Mouse (Mus musculus) CH12.LX (cell line): Measurements from ENCODE around the gene 3110009E18Rik. TPM values are rescaled to one million over a fixed set of nuclear protein-coding genes. Genes with fewer than 3 reads are reported as not detected.

ENCODE experiments used
- DNase-seq: peaks from one replicate; pipeline ENCODE4 v3.0.0-alpha.2; 2013; ENCODE audit errors: extremely low read depth
- H3K27ac ChIP-seq: 2 replicates; pipeline ENCODE4 v1.5.1; 2012; ENCODE audit warnings: low read depth, mild to moderate bottlenecking, control low read depth, moderate library complexity; ENCODE audit not compliant: insufficient read depth
- H3K27me3 ChIP-seq: replicated peaks from 2 replicates; pipeline ENCODE3; 2012; ENCODE audit warnings: inconsistent platforms
- H3K36me3 ChIP-seq, 2 experiments: replicated peaks in 1 of 2; 2 replicates each; pipeline versions ENCODE3 to v1.6.1; 2012; ENCODE audit warnings: inconsistent platforms in 1 of 2, low read length in 1 of 2, mild to moderate bottlenecking in 1 of 2, mixed read lengths in 1 of 2, moderate library complexity in 1 of 2; ENCODE audit not compliant: control insufficient read depth in 1 of 2, insufficient read depth in 1 of 2
- H3K4me1 ChIP-seq, 2 experiments: 2 replicates each; pipeline ENCODE4 v1.6.1; 2012; ENCODE audit warnings: inconsistent platforms in 1 of 2, moderate library complexity in 1 of 2; ENCODE audit not compliant: insufficient read depth in 2 of 2, control insufficient read depth in 1 of 2
- H3K4me2 ChIP-seq: 2 replicates; pipeline ENCODE4 v1.6.1; 2012; ENCODE audit warnings: low read depth, mild to moderate bottlenecking, control low read depth; ENCODE audit not compliant: poor library complexity, insufficient read depth, severe bottlenecking
- H3K4me3 ChIP-seq, 3 experiments: fragments of 150-350 bp in 1 of 3; sonication (generic) in 1 of 3; replicated peaks in 1 of 3; 2 replicates each; pipeline versions ENCODE3 to v1.5.1; 2011 to 2012; ENCODE audit warnings: low read depth in 2 of 3, low read length in 2 of 3, mild to moderate bottlenecking in 2 of 3, moderate library complexity in 2 of 3, control low read depth in 1 of 3, improper control_type of control experiment in 1 of 3, inconsistent platforms in 1 of 3, mixed read lengths in 1 of 3; ENCODE audit not compliant: poor library complexity in 1 of 3
- H3K79me2 ChIP-seq: replicated peaks from 2 replicates; pipeline ENCODE4 v1.6.1; 2012; ENCODE audit warnings: mild to moderate bottlenecking, moderate library complexity; ENCODE audit not compliant: control insufficient read depth, poor library complexity, insufficient read depth, severe bottlenecking; ENCODE audit errors: extremely low read depth
- H3K9ac ChIP-seq: 2 replicates; pipeline ENCODE4 v1.6.1; 2012; ENCODE audit warnings: low read depth, mild to moderate bottlenecking, control low read depth, moderate library complexity; ENCODE audit not compliant: insufficient read depth
- H3K9me3 ChIP-seq: replicated peaks from 2 replicates; pipeline ENCODE3; 2012; ENCODE audit warnings: low read length, inconsistent platforms, mixed read lengths
- BHLHE40 ChIP-seq: IDR thresholded peaks from 2 replicates; pipeline ENCODE4 v1.6.1; 2011; ENCODE audit warnings: mild to moderate bottlenecking, low read depth, low read length, improper control_type of control experiment
- ELF1 ChIP-seq: IDR thresholded peaks from 2 replicates; pipeline ENCODE4 v1.6.1; 2014; ENCODE audit warnings: low read depth, mild to moderate bottlenecking, inconsistent platforms, low read length, improper control_type of control experiment
- EP300 ChIP-seq: IDR thresholded peaks from 2 replicates; pipeline ENCODE4 v1.6.1; 2011; ENCODE audit warnings: low read length, improper control_type of control experiment
- KAT2A ChIP-seq: IDR thresholded peaks from 2 replicates; pipeline ENCODE4 v1.6.1; 2012; ENCODE audit warnings: low read length, improper control_type of control experiment, inconsistent platforms; ENCODE audit not compliant: insufficient replicate concordance
- MAFK ChIP-seq: IDR thresholded peaks from 2 replicates; pipeline ENCODE4 v1.6.1; 2011; ENCODE audit warnings: low read length, improper control_type of control experiment; ENCODE audit not compliant: insufficient replicate concordance
- NRF1 ChIP-seq: IDR thresholded peaks from 2 replicates; pipeline ENCODE4 v1.6.1; 2014; ENCODE audit warnings: low read depth, mild to moderate bottlenecking, inconsistent platforms, low read length, improper control_type of control experiment, moderate library complexity
- RCOR1 ChIP-seq: conservative IDR thresholded peaks from 2 replicates; pipeline ENCODE4 v1.6.1; 2012; ENCODE audit warnings: low read depth, mild to moderate bottlenecking, inconsistent platforms, low read length, improper control_type of control experiment
- SMC3 ChIP-seq: IDR thresholded peaks from 2 replicates; pipeline ENCODE4 v1.6.1; 2011; ENCODE audit warnings: low read depth, low read length, improper control_type of control experiment
- TCF12 ChIP-seq: IDR thresholded peaks from 2 replicates; pipeline ENCODE4 v1.6.1; 2014; ENCODE audit warnings: low read depth, mild to moderate bottlenecking, inconsistent platforms, low read length, improper control_type of control experiment
- dilution Hi-C: fragments of 300-500 bp; cut with MboI; formaldehyde crosslinking; loops from 2 replicates; pipeline ENCODE4 v1.14.3; 2020; ENCODE audit warnings: low sequenced_read_pairs; ENCODE audit not compliant: extremely low pct_unique_long_range_greater_than_20kb, extremely low pct_ligation_motif_present
- in situ Hi-C: fragments of 300-500 bp; cut with MboI; formaldehyde crosslinking; loops from 3 replicates; pipeline ENCODE4 v1.14.3; 2019; ENCODE audit warnings: low sequenced_read_pairs, low pct_ligation_motif_present, low pct_unique_long_range_greater_than_20kb, mixed read lengths
- polyA plus RNA-seq: library from polyadenylated mRNA; unstranded; fragments of >175 nt; gene quantifications from 2 replicates; pipeline ENCODE4 v1.2.1, GENCODE M21; 2012; ENCODE audit warnings: low read depth; ENCODE audit not compliant: insufficient read length
- total RNA-seq, 2 experiments: library from RNA; depleted of rRNA; stranded (reverse); fragments of 300-350 nt in 1 of 2; fragments of >200 nt in 1 of 2; gene quantifications; 2 replicates each; pipeline ENCODE4 v1.2.3; 2012 to 2014

The 3110009E18Rik gene
- total and polyA plus RNA-seq, 3 experiments = 2.7 to 5.9 (median 4.6) TPM

GRCm38 (mm10) chr1:120176313-120176712, 55.3 kb downstream of the 3110009E18Rik start:
- Histone ChIP-seq H3K36me3 (peaks cover 0 to 2% of the 10 kb centered on the region in 2 experiments), H3K27ac (no peak overlapping the region), H3K27me3 (no peaks in the 10 kb centered on the region), H3K9me3 (no peaks in the 10 kb centered on the region), H3K4me2 (peak overlapping the region; percentile 12; the same call in 1 of the 2 replicates), H3K4me1 (peaks cover 27 to 47% of the 10 kb centered on the region in 2 experiments), H3K79me2 (no peaks in the 10 kb centered on the region), H3K9ac (no peak overlapping the region), H3K4me3 (no peak overlapping the region)
- no peak for TF ChIP-seq ELF1
- TF ChIP-seq MAFK = no peak
- TF ChIP-seq RCOR1 = no peak
- no peak for TF ChIP-seq SMC3
- no peak for TF ChIP-seq EP300
- dilution Hi-C loops (no loop called here), in situ Hi-C loops (no loop called here)
- no peak for DNase-seq

GRCm38 (mm10) chr1:120177141-120177540, 56.2 kb downstream of the 3110009E18Rik start:
- Histone ChIP-seq H3K27me3 (no peaks in the 10 kb centered on the region), H3K9me3 (no peaks in the 10 kb centered on the region), H3K4me2 (peak overlapping the region; percentile 33; the same call in 1 of the 2 replicates), H3K9ac (no peak overlapping the region), H3K4me1 (peaks cover 27 to 41% of the 10 kb centered on the region in 2 experiments), H3K4me3 (no peak overlapping the region), H3K79me2 (no peaks in the 10 kb centered on the region), H3K27ac (no peak overlapping the region), H3K36me3 (peaks cover 0 to 2% of the 10 kb centered on the region in 2 experiments)
- DNase-seq = no peak
- in situ Hi-C loops (no loop called here), dilution Hi-C loops (no loop called here)
- TF ChIP-seq BHLHE40 (peak; percentile 13; the same call in 1 of the 2 replicates), KAT2A (no peak)

DNA sequence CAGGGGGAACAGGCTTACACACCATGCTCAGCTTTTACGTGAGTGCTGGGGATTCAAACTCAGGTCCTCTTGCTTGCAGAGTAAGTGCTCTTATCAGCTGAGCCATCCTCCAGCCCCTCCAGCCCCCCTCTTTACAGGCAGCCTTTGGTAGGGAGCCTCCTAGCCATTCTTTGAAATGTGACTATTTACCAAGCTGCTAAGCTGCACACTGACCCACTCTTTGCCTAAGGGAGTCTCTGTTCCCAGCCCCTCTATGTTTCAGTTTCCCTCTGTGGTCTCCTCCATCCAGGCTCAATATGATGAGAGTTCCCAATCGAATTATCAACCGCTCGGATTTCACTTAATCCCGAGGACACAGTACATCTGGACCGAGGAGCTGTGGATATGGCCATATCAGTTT, 65.2 kb downstream of the 3110009E18Rik start:
- Histone ChIP-seq H3K4me3 (no peak overlapping the region), H3K4me1 (peaks cover 2 to 3% of the 10 kb centered on the region in 2 experiments; a peak in 2 of 4 replicates), H3K79me2 (no peaks in the 10 kb centered on the region), H3K27ac (no peak overlapping the region), H3K4me2 (no peak overlapping the region), H3K9me3 (no peaks in the 10 kb centered on the region), H3K36me3 (no peaks in the 10 kb centered on the region), H3K9ac (no peak overlapping the region), H3K27me3 (no peaks in the 10 kb centered on the region)
- in situ Hi-C loops = no loop called here
- dilution Hi-C loops = no loop called here
- TF ChIP-seq TCF12 (no peak), NRF1 (no peak), EP300 (no peak)
- no peak for DNase-seq
